Mouse (Mus musculus): ENCODE measurements at regions not wholly inside any gene's neighbourhood (a gene's known extent, or its start where the extent isn't known, plus 50 kb on each side); places are given as distances from the start of the nearest gene placed in this dataset.

DNA sequence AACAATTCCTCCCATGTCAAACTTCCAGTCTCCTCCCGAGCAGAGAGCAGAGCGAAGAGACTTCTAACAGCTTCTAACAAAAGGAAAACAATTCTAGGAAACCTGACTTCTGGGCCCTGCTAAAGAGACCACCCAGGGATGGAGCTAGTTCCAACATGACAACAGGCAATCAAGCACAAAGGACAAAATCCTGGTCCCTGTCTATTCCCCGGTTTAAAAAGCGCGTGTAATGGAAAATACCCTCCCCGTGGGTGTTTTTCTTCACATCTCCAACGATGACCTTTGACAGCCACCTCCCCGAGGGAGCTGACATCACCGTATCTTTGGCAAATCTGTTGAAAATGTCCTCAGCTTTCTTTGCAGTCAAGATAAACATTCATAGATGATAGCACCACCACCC is 256.9 kb upstream of the Jmjd1c start:
- peaks cover 6% of the 10 kb centered on the region; the same call in 1 of the 2 replicates for H3K4me1 ChIP-seq
- no peaks in the 10 kb centered on the region for H3K36me3 ChIP-seq
- no peaks in the 10 kb centered on the region for H3K9me3 ChIP-seq
- 31% methylated on average over 9 of the region's 9 CpGs for WGBS
- H3K4me3 ChIP-seq = no peak overlapping the region
- H3K27ac ChIP-seq = peak overlapping the region; percentile 5; the same call in 1 of the 2 replicates
- H3K9ac ChIP-seq = no peak overlapping the region
- peak overlapping the region; percentile 21; the same call in 1 of the 2 replicates for H3K4me2 ChIP-seq
- H3K27me3 ChIP-seq = no peaks in the 10 kb centered on the region
- no peak for ATAC-seq (ENCODE audit: insufficient number of reproducible peaks, insufficient read depth, low FRiP score, low TSS enrichment, low read depth)

DNA sequence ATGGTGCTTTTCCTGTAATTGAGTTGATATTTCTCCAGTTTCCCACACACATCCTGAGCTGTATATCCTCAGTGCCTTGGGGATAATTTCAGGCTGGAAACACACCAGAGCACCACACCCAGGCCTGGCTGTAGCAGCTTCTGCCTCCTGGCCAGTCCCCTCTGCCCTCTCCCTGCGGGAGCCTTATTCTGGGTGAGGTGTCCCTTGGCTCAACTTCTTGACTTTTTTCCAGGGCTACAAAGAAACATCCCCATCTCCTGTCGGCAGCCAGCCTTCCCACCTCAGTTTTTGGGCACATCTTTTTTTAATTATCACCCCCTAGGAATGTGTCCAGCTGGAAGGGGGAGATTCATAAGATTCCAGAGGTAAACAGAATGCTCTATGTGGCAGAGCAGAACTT is 252.7 kb upstream of the Jmjd1c start:
- Histone ChIP-seq H3K4me3 (no peak overlapping the region), H3K27me3 (no peaks in the 10 kb centered on the region), H3K36me3 (no peaks in the 10 kb centered on the region), H3K9me3 (no peaks in the 10 kb centered on the region), H3K4me2 (no peak overlapping the region), H3K9ac (no peak overlapping the region), H3K27ac (no peak overlapping the region), H3K4me1 (peaks cover 6% of the 10 kb centered on the region; the same call in 1 of the 2 replicates)
- WGBS = 35% methylated on average over 2 of the region's 2 CpGs
- ATAC-seq (ENCODE audit: insufficient number of reproducible peaks, insufficient read depth, low FRiP score, low TSS enrichment, low read depth) = no peak

DNA sequence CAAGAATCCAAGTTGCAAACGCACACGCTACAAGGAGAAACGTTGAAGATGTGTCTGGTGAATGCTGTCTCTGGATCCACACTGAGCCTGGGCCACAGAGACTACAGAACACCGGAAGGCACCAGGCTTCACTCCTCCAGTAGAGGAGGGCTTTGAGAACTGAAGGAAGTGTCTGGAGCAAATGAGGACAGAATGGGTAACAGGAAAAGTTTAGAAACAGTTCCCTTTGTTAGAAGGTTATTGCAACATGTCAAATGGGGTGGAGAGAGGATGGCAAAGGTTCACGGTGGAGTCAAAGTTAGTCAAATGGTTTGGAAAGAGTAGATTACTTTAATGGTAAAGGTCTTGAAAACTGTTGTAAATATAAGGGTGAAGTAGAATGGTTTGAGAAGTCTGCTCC is 247.1 kb upstream of the Jmjd1c start:
- Histone ChIP-seq H3K9ac (no peak overlapping the region), H3K4me1 (peaks cover 3% of the 10 kb centered on the region; the same call in 1 of the 2 replicates), H3K27ac (no peak overlapping the region), H3K4me3 (no peak overlapping the region), H3K9me3 (no peaks in the 10 kb centered on the region), H3K27me3 (no peaks in the 10 kb centered on the region), H3K36me3 (no peaks in the 10 kb centered on the region), H3K4me2 (no peak overlapping the region)
- WGBS = 93% methylated on average over 5 of the region's 5 CpGs
- ATAC-seq (ENCODE audit: insufficient number of reproducible peaks, insufficient read depth, low FRiP score, low TSS enrichment, low read depth) = no peak

DNA sequence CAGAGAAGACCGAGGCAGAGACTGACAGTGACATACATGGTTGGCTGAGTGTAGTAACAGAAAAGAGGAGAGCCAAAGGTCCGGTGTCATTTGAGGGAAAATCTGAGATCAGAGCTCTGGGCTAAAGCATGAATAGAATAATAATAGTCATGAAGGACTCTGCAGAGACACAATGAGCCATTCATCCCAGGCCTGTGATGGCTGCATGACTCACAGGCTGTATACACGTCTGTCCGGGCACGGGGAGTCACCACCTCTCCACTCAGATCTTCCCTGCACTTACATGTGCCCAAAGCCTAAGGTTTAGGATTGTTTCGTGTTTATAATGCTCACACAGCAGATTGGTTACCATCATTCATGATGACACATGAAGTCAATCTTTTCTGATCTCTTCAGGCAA is 246.2 kb upstream of the Jmjd1c start:
- H3K4me2 ChIP-seq = no peak overlapping the region
- no peaks in the 10 kb centered on the region for H3K36me3 ChIP-seq
- H3K27me3 ChIP-seq = no peaks in the 10 kb centered on the region
- no peak overlapping the region for H3K4me3 ChIP-seq
- no peak for ATAC-seq (ENCODE audit: insufficient number of reproducible peaks, insufficient read depth, low FRiP score, low TSS enrichment, low read depth)
- H3K27ac ChIP-seq = no peak overlapping the region
- no peaks in the 10 kb centered on the region for H3K9me3 ChIP-seq
- H3K9ac ChIP-seq = no peak overlapping the region
- WGBS = 62% methylated on average over 6 of the region's 6 CpGs
- peaks cover 3% of the 10 kb centered on the region; the same call in 1 of the 2 replicates for H3K4me1 ChIP-seq

DNA sequence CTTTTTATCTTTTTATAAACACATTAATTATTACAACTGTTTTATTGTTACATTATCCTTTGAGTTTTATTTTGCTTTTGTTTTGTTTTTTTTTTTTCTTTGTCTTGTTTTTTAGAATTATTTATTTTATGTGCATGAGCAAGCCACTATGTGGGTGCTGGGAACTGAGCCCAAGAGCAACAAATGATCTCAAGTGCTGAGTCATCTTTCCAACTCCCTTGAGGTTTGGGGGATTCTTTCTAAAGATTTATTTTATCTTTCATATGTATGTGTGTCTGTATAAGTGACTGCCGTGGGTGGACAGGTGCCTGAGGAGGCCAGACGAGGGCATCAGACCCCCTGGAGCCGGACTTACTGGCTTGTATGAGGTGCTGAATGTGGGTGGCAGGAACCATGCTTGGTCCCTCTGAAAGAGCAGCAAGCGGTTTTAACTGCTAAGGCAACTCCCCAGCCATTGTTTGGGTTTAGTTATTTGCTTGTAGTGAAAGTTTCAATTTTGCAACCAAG is 244.9 kb upstream of the Jmjd1c start:
- no peak overlapping the region for H3K27ac ChIP-seq
- H3K9me3 ChIP-seq = no peaks in the 10 kb centered on the region
- H3K9ac ChIP-seq = no peak overlapping the region
- no peak overlapping the region for H3K4me2 ChIP-seq
- ATAC-seq (ENCODE audit: insufficient number of reproducible peaks, insufficient read depth, low FRiP score, low TSS enrichment, low read depth) = no peak
- H3K4me3 ChIP-seq = no peak overlapping the region
- WGBS = 68% methylated on average over 4 of the region's 4 CpGs
- no peaks in the 10 kb centered on the region for H3K27me3 ChIP-seq
- H3K36me3 ChIP-seq = no peaks in the 10 kb centered on the region
- H3K4me1 ChIP-seq = peaks cover 3% of the 10 kb centered on the region; the same call in 1 of the 2 replicates

DNA sequence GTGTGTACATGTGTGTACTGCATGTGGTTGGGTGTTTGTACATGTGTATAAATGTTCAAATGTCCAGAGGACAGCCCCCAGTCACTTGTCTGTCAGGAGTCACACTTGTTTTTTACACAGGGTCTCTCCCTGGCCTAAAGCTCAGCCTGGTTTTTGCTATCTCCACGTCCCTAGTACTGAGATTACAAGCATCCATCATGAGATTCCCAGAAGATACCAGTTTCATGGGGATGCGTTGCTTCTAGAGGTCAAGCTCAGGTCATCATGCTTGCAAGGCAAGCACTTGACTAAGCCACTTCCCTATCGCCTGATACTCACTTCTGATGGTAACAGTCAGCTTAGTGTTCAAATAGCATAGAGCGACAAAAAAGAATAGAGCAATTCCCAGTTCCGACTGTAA is 244.1 kb upstream of the Jmjd1c start:
- no peaks in the 10 kb centered on the region for H3K36me3 ChIP-seq
- 79% methylated on average over 5 of the region's 5 CpGs for WGBS
- ATAC-seq (ENCODE audit: insufficient number of reproducible peaks, insufficient read depth, low FRiP score, low TSS enrichment, low read depth) = no peak
- H3K9me3 ChIP-seq = no peaks in the 10 kb centered on the region
- no peak overlapping the region for H3K4me3 ChIP-seq
- peaks cover 3% of the 10 kb centered on the region; the same call in 1 of the 2 replicates for H3K4me1 ChIP-seq
- H3K27me3 ChIP-seq = no peaks in the 10 kb centered on the region
- H3K4me2 ChIP-seq = no peak overlapping the region
- no peak overlapping the region for H3K9ac ChIP-seq
- H3K27ac ChIP-seq = no peak overlapping the region

DNA sequence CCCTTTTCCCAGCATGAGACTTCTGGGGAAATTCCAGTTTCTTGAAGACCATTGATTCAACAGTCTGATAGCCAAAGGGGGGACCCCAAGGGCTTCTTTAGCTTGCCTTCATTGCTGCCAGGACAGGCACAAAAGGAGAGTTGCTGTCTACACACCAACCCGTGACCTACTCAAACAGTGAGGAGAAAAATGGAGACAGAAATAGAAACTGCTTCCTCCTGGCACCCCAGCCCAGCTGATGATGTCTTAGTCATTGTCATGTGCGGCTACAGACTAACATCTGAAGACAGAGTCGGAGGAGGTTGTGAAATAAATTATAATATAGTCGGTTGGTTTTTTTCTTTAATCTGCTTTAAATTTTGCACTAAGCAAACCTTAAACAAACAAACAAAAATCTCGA is 243.2 kb upstream of the Jmjd1c start:
- no peak for ATAC-seq (ENCODE audit: insufficient number of reproducible peaks, insufficient read depth, low FRiP score, low TSS enrichment, low read depth)
- H3K27ac ChIP-seq = no peak overlapping the region
- peak overlapping the region; percentile 37 for H3K4me2 ChIP-seq
- no peak overlapping the region for H3K9ac ChIP-seq
- 39% methylated on average over 5 of the region's 5 CpGs for WGBS
- H3K4me1 ChIP-seq = peaks cover 3% of the 10 kb centered on the region; the same call in 1 of the 2 replicates
- no peak overlapping the region for H3K4me3 ChIP-seq
- H3K9me3 ChIP-seq = no peaks in the 10 kb centered on the region
- H3K36me3 ChIP-seq = no peaks in the 10 kb centered on the region
- H3K27me3 ChIP-seq = 0 out of 2 replicates have a peak, but pooled peaks cover 2% of the 10 kb centered on the region

DNA sequence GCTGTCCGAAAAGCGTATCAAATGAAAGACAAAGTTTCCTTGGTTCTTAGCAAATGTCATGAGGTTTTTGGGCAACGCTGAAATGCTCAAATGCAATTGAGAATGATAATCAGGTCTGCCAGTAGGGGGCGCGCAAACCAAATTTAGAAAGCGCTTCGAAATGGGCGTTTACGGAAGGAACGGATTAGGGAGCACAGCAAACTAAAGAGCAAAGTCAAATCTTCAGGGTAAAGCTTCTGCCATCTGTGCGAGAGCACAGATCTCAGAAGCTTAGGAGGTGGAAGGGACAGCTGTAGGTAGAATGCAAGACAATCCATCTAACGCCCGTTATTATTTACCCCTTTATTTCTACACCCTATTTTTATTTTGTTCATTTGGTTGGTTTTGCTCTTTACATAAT is 242.7 kb upstream of the Jmjd1c start:
- H3K27ac ChIP-seq = no peak overlapping the region
- H3K4me2 ChIP-seq = peak overlapping the region; percentile 37
- 5% methylated on average over 13 of the region's 13 CpGs for WGBS
- no peak overlapping the region for H3K4me3 ChIP-seq
- no peak for ATAC-seq (ENCODE audit: insufficient number of reproducible peaks, insufficient read depth, low FRiP score, low TSS enrichment, low read depth)
- no peak overlapping the region for H3K9ac ChIP-seq
- H3K9me3 ChIP-seq = no peaks in the 10 kb centered on the region
- no peaks in the 10 kb centered on the region for H3K36me3 ChIP-seq
- peaks cover 7% of the 10 kb centered on the region; the same call in 1 of the 2 replicates for H3K27me3 ChIP-seq
- peaks cover 3% of the 10 kb centered on the region; the same call in 1 of the 2 replicates for H3K4me1 ChIP-seq

DNA sequence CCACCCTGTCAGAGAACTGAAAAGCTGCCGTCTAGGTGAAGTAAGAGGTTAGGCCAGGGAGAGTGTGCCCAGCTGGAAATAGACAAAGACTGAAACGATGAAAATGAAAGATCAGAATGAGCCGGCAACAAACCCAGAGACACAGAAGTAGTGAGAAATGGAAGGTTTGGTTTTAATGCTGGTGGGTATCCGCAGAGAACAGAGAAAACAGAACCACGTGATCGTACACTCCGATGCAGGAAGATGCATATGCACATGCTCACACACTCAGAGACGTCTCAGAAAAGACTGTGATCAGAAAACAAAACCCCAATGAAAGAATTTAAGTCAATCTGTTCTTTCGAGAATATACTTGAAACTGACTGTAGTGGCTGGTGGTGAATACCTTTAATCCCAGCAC is 241.0 kb upstream of the Jmjd1c start:
- H3K36me3 ChIP-seq = no peaks in the 10 kb centered on the region
- no peak overlapping the region for H3K27ac ChIP-seq
- H3K9ac ChIP-seq = no peak overlapping the region
- H3K4me3 ChIP-seq = no peak overlapping the region
- peaks cover 3% of the 10 kb centered on the region; the same call in 1 of the 2 replicates for H3K4me1 ChIP-seq
- WGBS = 88% methylated on average over 9 of the region's 9 CpGs
- no peak overlapping the region for H3K4me2 ChIP-seq
- peaks cover 16% of the 10 kb centered on the region; the same call in 1 of the 2 replicates for H3K27me3 ChIP-seq
- H3K9me3 ChIP-seq = no peaks in the 10 kb centered on the region
- no peak for ATAC-seq (ENCODE audit: insufficient number of reproducible peaks, insufficient read depth, low FRiP score, low TSS enrichment, low read depth)

DNA sequence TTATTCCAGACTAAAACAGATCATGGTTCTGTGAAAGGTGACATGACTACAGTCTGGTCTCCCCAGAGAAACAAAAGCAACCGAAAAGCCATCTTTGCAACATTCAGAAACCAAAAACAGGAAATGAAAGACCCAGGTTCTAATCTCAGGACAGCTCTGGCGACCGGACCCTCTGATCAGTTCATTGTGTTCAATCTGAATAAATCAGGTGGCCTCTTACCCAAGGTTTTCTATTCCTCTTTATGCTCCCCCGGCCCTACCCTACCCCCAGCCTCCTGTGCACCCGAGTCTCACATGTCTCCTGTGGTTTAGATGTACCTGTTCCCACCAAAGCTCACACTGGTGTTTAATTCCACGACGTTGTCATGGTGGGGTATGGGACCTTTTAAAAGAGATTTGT is 238.6 kb upstream of the Jmjd1c start:
- no peak for ATAC-seq (ENCODE audit: insufficient number of reproducible peaks, insufficient read depth, low FRiP score, low TSS enrichment, low read depth)
- H3K27me3 ChIP-seq = peaks cover 20% of the 10 kb centered on the region; the same call in 1 of the 2 replicates

DNA sequence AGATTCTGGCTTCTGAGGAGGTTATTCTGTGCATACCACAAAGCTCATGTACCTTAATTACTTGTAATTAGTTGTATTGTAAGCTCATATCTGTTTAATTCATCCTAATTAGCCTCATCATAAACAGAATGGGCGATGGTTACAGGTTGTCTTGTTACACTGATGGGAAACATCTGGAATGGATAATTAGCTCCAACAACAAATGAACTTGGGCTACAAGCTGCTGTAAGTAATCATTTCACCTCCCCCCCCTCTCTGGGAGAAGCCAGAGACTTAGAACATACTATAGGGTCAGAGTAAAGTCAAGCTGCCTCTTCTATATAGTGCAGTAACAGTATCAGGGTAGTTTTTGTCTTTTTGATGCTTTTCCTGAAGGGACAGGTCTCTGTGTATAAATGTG is 234.5 kb upstream of the Jmjd1c start:
- no peak for ATAC-seq (ENCODE audit: insufficient number of reproducible peaks, insufficient read depth, low FRiP score, low TSS enrichment, low read depth)
- H3K4me2 ChIP-seq = no peak overlapping the region

More for the DNA sequence above, 238.6 kb upstream of the Jmjd1c start:
- Histone ChIP-seq H3K36me3 (no peaks in the 10 kb centered on the region), H3K4me2 (no peak overlapping the region), H3K4me3 (no peak overlapping the region), H3K9ac (no peak overlapping the region), H3K9me3 (no peaks in the 10 kb centered on the region), H3K4me1 (peaks cover 16% of the 10 kb centered on the region), H3K27ac (no peak overlapping the region)
- 85% methylated on average over 7 of the region's 7 CpGs for WGBS

DNA sequence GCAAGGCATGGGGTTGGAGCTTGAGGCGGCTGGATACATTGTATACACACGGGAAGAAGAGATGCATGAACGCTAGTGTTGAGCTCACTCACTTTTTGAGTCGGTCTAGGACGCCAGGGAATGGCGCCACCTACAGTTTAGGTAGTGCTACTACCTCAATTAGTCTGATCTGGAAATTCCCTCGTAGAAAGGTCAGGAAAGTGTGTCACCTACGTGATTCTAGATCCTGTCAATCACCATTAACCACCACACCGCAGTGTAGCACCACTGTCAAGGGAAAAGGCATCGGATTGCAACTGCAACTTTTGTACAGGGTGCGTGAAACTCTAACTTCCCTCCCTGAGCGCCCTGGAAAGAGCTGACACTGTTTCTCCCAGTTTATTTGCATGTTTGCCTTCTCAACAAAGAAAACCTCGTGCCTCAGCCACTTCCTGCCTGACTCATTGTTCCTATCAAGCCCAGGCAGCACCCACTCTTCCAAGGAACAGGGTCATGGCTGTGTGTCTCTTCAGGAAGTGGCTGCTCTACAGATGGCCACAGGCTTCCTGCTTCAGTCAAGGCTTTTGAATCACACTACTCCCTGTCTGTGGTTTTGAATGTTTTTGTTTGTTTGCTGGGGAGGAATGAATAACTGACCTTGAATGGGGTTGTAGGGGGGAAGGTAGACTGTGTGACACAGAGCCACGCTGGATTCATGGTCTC is 231.6 kb upstream of the Jmjd1c start:
- 52% methylated on average over 14 of the region's 14 CpGs for WGBS
- ATAC-seq (ENCODE audit: insufficient number of reproducible peaks, insufficient read depth, low FRiP score, low TSS enrichment, low read depth) = no peak

More for the DNA sequence above, 234.5 kb upstream of the Jmjd1c start:
- peaks cover 20% of the 10 kb centered on the region; the same call in 1 of the 2 replicates for H3K27me3 ChIP-seq
- peaks cover 21% of the 10 kb centered on the region for H3K4me1 ChIP-seq
- H3K36me3 ChIP-seq = no peaks in the 10 kb centered on the region
- no peak overlapping the region for H3K9ac ChIP-seq
- H3K27ac ChIP-seq = no peak overlapping the region
- no peak overlapping the region for H3K4me3 ChIP-seq
- H3K9me3 ChIP-seq = 0 out of 2 replicates have a peak, but pooled peaks cover 2% of the 10 kb centered on the region
- 27% methylated on average over 1 of the region's 1 CpGs for WGBS

More for the DNA sequence above, 231.6 kb upstream of the Jmjd1c start:
- H3K27me3 ChIP-seq = peaks cover 5% of the 10 kb centered on the region; the same call in 1 of the 2 replicates
- peaks cover 21% of the 10 kb centered on the region for H3K4me1 ChIP-seq
- H3K4me2 ChIP-seq = no peak overlapping the region
- no peaks in the 10 kb centered on the region for H3K36me3 ChIP-seq
- no peak overlapping the region for H3K9ac ChIP-seq
- no peak overlapping the region for H3K4me3 ChIP-seq
- H3K27ac ChIP-seq = peak overlapping the region; percentile 12; the same call in 1 of the 2 replicates
- H3K9me3 ChIP-seq = 0 out of 2 replicates have a peak, but pooled peaks cover 2% of the 10 kb centered on the region

Measured in embryonic facial prominence, embryonic 13.5 days (tissue).